In the genomic region with DNA sequence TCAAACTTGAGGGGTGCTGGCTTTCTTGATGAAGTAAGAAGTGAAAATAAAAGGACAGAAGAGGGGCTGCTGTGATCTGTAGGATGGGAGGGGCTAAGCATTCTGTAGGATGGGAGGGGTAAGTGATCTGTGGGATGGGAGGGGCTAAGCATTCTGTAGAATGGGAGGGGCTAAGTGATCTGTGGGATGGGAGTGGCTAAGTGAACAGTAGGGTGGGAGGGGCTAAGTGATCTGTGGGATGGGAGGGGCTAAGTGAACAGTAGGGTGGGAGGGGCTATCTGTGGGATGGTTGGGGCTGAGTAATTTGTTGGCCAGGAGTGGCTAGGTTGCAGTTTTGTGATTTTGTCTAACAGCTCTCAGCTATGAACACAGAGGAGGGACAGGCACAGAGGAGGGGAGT, we compare ENCODE assay signal across 25 mouse cellular contexts.
A peak's percentile ranks its signal among the peaks of the same experiment; 100 is the strongest.
DNase-seq lines count a peak whose midpoint lies in the region; ATAC-seq and TF ChIP-seq lines count a peak whose summit lies in the region.
"Had no signal": no experiment of that assay in that cellular context is flagged by ENCODE, and none has a peak within 500 bp of the region (broad histone marks: within the 10 kb centered on the region; RNA-seq: fewer than 3 reads in every experiment).

No protein-coding gene starts in this region.

- H3K36me3 ChIP-seq in ES-E14 (ENCODE audit: control insufficient read depth, insufficient read depth, low read length, poor library complexity, severe bottlenecking): no peaks in the 10 kb centered on the region
- no peaks in the 10 kb centered on the region for H3K36me3 ChIP-seq in neural tube, embryonic 15.5 days
- H3K36me3 ChIP-seq: embryonic facial prominence, embryonic 13.5 days; liver, embryonic 13.5 days; lung, embryonic 15.5 days had no signal

- H3K27ac ChIP-seq in ES-E14 (ENCODE audit: insufficient read depth, low read depth, low read length, poor library complexity, severe bottlenecking): no peak overlapping the region
- H3K27ac ChIP-seq in neural tube, embryonic 15.5 days (replicated peaks): no peak overlapping the region
- H3K27ac ChIP-seq: embryonic facial prominence, embryonic 13.5 days; forebrain, embryonic 13.5 days; hindbrain, postnatal 0 days; layer of hippocampus, adult 2 months; liver, embryonic 13.5 days; lung, embryonic 15.5 days had no signal

- no peak overlapping the region for H3K4me3 ChIP-seq in ES-E14 (ENCODE audit: insufficient read depth in 1 of 2, low read depth in 1 of 2, low read length in 2 of 2, poor library complexity in 1 of 2, severe bottlenecking in 1 of 2)
- no peak overlapping the region for H3K4me3 ChIP-seq in neural tube, embryonic 15.5 days (replicated peaks)
- H3K4me3 ChIP-seq: embryonic facial prominence, embryonic 13.5 days; forebrain, embryonic 13.5 days; layer of hippocampus, adult 2 months; liver, embryonic 13.5 days; lung, embryonic 15.5 days had no signal

- no peak overlapping the region for H3K4me2 ChIP-seq in neural tube, embryonic 15.5 days
- H3K4me2 ChIP-seq: embryonic facial prominence, embryonic 13.5 days; forebrain, embryonic 13.5 days; heart, embryonic 11.5 days; liver, embryonic 13.5 days; lung, embryonic 15.5 days; midbrain, embryonic 11.5 days had no signal

- no peaks in the 10 kb centered on the region for H3K9me3 ChIP-seq in ES-E14 (ENCODE audit: control insufficient read depth, insufficient read depth, low read depth, low read length)
- no peaks in the 10 kb centered on the region for H3K9me3 ChIP-seq in neural tube, embryonic 15.5 days (replicated peaks)
- H3K9me3 ChIP-seq: embryonic facial prominence, embryonic 13.5 days; forebrain, embryonic 13.5 days; liver, embryonic 13.5 days; lung, embryonic 15.5 days had no signal

- H3K9ac ChIP-seq in ES-E14 (ENCODE audit: insufficient read depth, low read depth, low read length, poor library complexity, severe bottlenecking): no peak overlapping the region
- no peak overlapping the region for H3K9ac ChIP-seq in neural tube, embryonic 15.5 days (replicated peaks)
- H3K9ac ChIP-seq: embryonic facial prominence, embryonic 13.5 days; forebrain, embryonic 13.5 days; liver, embryonic 13.5 days; lung, embryonic 15.5 days had no signal

- DNase-seq in A20 (ENCODE audit: low read depth, low spot score) (peak; percentile 44), ES-E14 (ENCODE audit: low read depth, low spot score) (peak; percentile 93)
- DNase-seq in c-Kit-positive CD71-negative TER-119-negative erythroid progenitor cells, embryonic 14.5 days (ENCODE audit: low read depth): peak; percentile 13
- DNase-seq in left cerebral cortex, adult 18-20 months (ENCODE audit: low spot score in 2 of 2): no peak
- DNase-seq in frontal cortex, postnatal 14 days (ENCODE audit: low spot score in 2 of 2): no peak
- DNase-seq: adrenal gland, postnatal 25 days; cerebellum, adult 18-20 months; cerebellum, postnatal 14 days; gastrocnemius, postnatal 10 days; heart, adult 11 months; kidney, postnatal 25 days; liver, embryonic 13.5 days; lung, postnatal 4 days; right cerebral cortex, postnatal 14 days; thymus, postnatal 14 days had no signal

- in situ Hi-C loops in ES-E14 (cut with MboI; ENCODE audit: low sequenced_read_pairs in 2 of 2, unreplicated experiment in 2 of 2): no loop called here

- H3K27me3 ChIP-seq in neural tube, embryonic 15.5 days (replicated peaks): peaks cover 77% of the 10 kb centered on the region
- H3K27me3 ChIP-seq: embryonic facial prominence, embryonic 13.5 days; forebrain, embryonic 13.5 days; liver, embryonic 13.5 days; lung, embryonic 15.5 days had no signal

- ATAC-seq in megakaryocyte progenitor cell, adult 5-6 weeks (replicated peaks; ENCODE audit: poor library complexity): peak; percentile 88
- no peak for ATAC-seq in neural tube, embryonic 15.5 days (ENCODE audit: low FRiP score)
- ATAC-seq: forebrain, embryonic 13.5 days; hindbrain, postnatal 0 days; intestine, postnatal 0 days had no signal

- peaks cover 6 to 16% of the 10 kb centered on the region in 2 experiments; a peak in 3 of 4 replicates for H3K4me1 ChIP-seq in ES-E14 (ENCODE audit: control insufficient read depth in 2 of 2, insufficient read depth in 2 of 2, low read length in 2 of 2, poor library complexity in 1 of 2)
- peaks cover 8% of the 10 kb centered on the region; the same call in 1 of the 2 replicates for H3K4me1 ChIP-seq in neural tube, embryonic 15.5 days
- H3K4me1 ChIP-seq: embryonic facial prominence, embryonic 13.5 days; liver, embryonic 13.5 days had no signal

TF ChIP-seq in ES-E14, 5 proteins besides CTCF, POLR2A, EP300 and RAD21:
- no peak for TF ChIP-seq ZC3H11A (IDR thresholded peaks at IDR 0.05; ENCODE audit: borderline replicate concordance, low read depth, low read length)
- TF ChIP-seq MAFK (IDR thresholded peaks at IDR 0.05; ENCODE audit: insufficient read depth, low read depth, low read length): no peak
- no peak for TF ChIP-seq HCFC1 (IDR thresholded peaks at IDR 0.05; ENCODE audit: borderline replicate concordance, insufficient read depth, low read length)
- TF ChIP-seq CHD2 (IDR thresholded peaks at IDR 0.05; ENCODE audit: low read depth, low read length): no peak
- TF ChIP-seq ZNF384 (IDR thresholded peaks at IDR 0.05; ENCODE audit: low read depth, low read length): no peak

Comparison
In these comparisons a context has a peak if more than half of its experiments do, and no peak if none do; other contexts are left out.
1. DNase-seq: peak in A20 (single experiment), ES-E14 (single experiment) and c-Kit-positive CD71-negative TER-119-negative erythroid progenitor cells, embryonic 14.5 days (single experiment); none in left cerebral cortex, adult 18-20 months (0 of 2) and frontal cortex, postnatal 14 days (0 of 2).